Mouse (Mus musculus) small intestine, adult 2 months (tissue): ENCODE data around the gene Slc12a7. TPM values are rescaled to one million over a fixed set of nuclear protein-coding genes. Genes with fewer than 3 reads are reported as not detected.

Source experiments
- H3K27ac ChIP-seq: fragments of 200-500 bp; 2 replicates; pipeline ENCODE4 v1.5.1; 2012; ENCODE audit warnings: low read depth, low read length, control low read depth, inconsistent platforms; ENCODE audit not compliant: insufficient read depth
- H3K27me3 ChIP-seq: fragments of 200-500 bp; 2 replicates; pipeline ENCODE4 v1.6.1; 2012; ENCODE audit warnings: mild to moderate bottlenecking, moderate library complexity, low read length, inconsistent platforms; ENCODE audit not compliant: control insufficient read depth, insufficient read depth
- H3K36me3 ChIP-seq: fragments of 200-500 bp; 2 replicates; pipeline ENCODE4 v1.6.1; 2012; ENCODE audit warnings: mild to moderate bottlenecking, low read length, control low read depth, inconsistent platforms; ENCODE audit not compliant: control insufficient read depth, insufficient read depth
- H3K4me1 ChIP-seq: fragments of 200-500 bp; 2 replicates; pipeline ENCODE4 v1.6.1; 2012; ENCODE audit warnings: low read length, inconsistent platforms, mixed read lengths; ENCODE audit not compliant: control insufficient read depth, insufficient read depth, insufficient read length
- H3K4me3 ChIP-seq: fragments of 200-500 bp; 2 replicates; pipeline ENCODE4 v1.5.1; 2012; ENCODE audit warnings: low read depth, mild to moderate bottlenecking, control low read depth, inconsistent platforms, low read length, moderate library complexity
- CTCF ChIP-seq: fragments of 200-500 bp; IDR thresholded peaks from 2 replicates; pipeline ENCODE4 v1.5.1; 2012; ENCODE audit warnings: low read depth, mild to moderate bottlenecking, control low read depth, inconsistent platforms, low read length, moderate library complexity, mixed read lengths; ENCODE audit not compliant: insufficient replicate concordance, insufficient read length; ENCODE audit errors: extremely low read depth
- POLR2A ChIP-seq: fragments of 200-500 bp; IDR thresholded peaks from 2 replicates; pipeline ENCODE4 v1.6.1; 2012; ENCODE audit warnings: low read depth, mild to moderate bottlenecking, control low read depth, inconsistent platforms, low read length, moderate library complexity
- WGBS: fragments of 180-500 bp; shearing (Covaris S2); methylation state at CpG from one replicate; pipeline ENCODE4 v1.1.7; 2018; 5-methylcytosine and 5-hydroxymethylcytosine counted together
- polyA plus RNA-seq: library from polyadenylated mRNA; depleted of rRNA; stranded (reverse); fragments of >200 nt; gene quantifications from 2 replicates; pipeline ENCODE4 v1.2.3, GENCODE M21; 2012; rRNA removed

Gene Slc12a7
- 74.3 and 147 TPM in 2 replicates for polyA plus RNA-seq

- H3K27me3 ChIP-seq = no peaks in the 10 kb centered on the region
- 4% methylated on average over 48 of the region's 48 CpGs for WGBS
- peaks cover 3% of the 10 kb centered on the region; the same call in 1 of the 2 replicates for H3K36me3 ChIP-seq
- peak within 1 kb of the TSS; percentile 77 for H3K4me3 ChIP-seq
- H3K27ac ChIP-seq = peak within 1 kb of the TSS; percentile 95
- TF ChIP-seq CTCF (no peak), POLR2A (peak; percentile 82)
- H3K4me1 ChIP-seq = peaks cover 55% of the 10 kb centered on the region; the same call in 1 of the 2 replicates
These were observed at the start of gene Slc12a7 for GRCm38 (mm10) chr13:73732742-73733700. Gene Slc12a7, plus strand, starts transcription at chr13:73733094.

GRCm38 (mm10) chr13:73683682-73684081 lies 49.2 kb upstream of the Slc12a7 start:
- H3K27me3 ChIP-seq = no peaks in the 10 kb centered on the region
- no peak overlapping the region for H3K4me3 ChIP-seq
- peaks cover 70% of the 10 kb centered on the region for H3K36me3 ChIP-seq
- no peak overlapping the region for H3K27ac ChIP-seq
- H3K4me1 ChIP-seq = peaks cover 6% of the 10 kb centered on the region; the same call in 1 of the 2 replicates
- 79% methylated on average over 11 of the region's 11 CpGs for WGBS
- TF ChIP-seq CTCF = no peak
- no peak for TF ChIP-seq POLR2A

GRCm38 (mm10) chr13:73684412-73684811 lies 48.5 kb upstream of the Slc12a7 start:
- Histone ChIP-seq H3K4me1 (peaks cover 6% of the 10 kb centered on the region; the same call in 1 of the 2 replicates), H3K4me3 (no peak overlapping the region), H3K27ac (no peak overlapping the region), H3K27me3 (no peaks in the 10 kb centered on the region), H3K36me3 (peaks cover 77% of the 10 kb centered on the region)
- no peak for TF ChIP-seq CTCF
- no peak for TF ChIP-seq POLR2A
- WGBS = 63% methylated on average over 1 of the region's 1 CpGs

- peaks cover 3% of the 10 kb centered on the region; the same call in 1 of the 2 replicates for H3K4me1 ChIP-seq
- TF ChIP-seq CTCF (no peak), POLR2A (no peak)
- peaks cover 86% of the 10 kb centered on the region for H3K36me3 ChIP-seq
- H3K4me3 ChIP-seq = no peak overlapping the region
- no peaks in the 10 kb centered on the region for H3K27me3 ChIP-seq
- WGBS = 72% methylated on average over 6 of the region's 6 CpGs
- no peak overlapping the region for H3K27ac ChIP-seq
These were observed 47.4 kb upstream of the Slc12a7 start for GRCm38 (mm10) chr13:73685502-73685901.

GRCm38 (mm10) chr13:73687601-73688000 lies 45.3 kb upstream of the Slc12a7 start:
- Histone ChIP-seq H3K27me3 (no peaks in the 10 kb centered on the region), H3K4me1 (peaks cover 3% of the 10 kb centered on the region; the same call in 1 of the 2 replicates), H3K36me3 (peaks cover 87% of the 10 kb centered on the region), H3K27ac (no peak overlapping the region), H3K4me3 (no peak overlapping the region)
- 69% methylated on average over 3 of the region's 3 CpGs for WGBS
- TF ChIP-seq POLR2A (no peak), CTCF (no peak)

- TF ChIP-seq POLR2A (no peak), CTCF (no peak)
- peaks cover 85% of the 10 kb centered on the region for H3K36me3 ChIP-seq
- WGBS = 73% methylated on average over 4 of the region's 4 CpGs
- H3K27me3 ChIP-seq = no peaks in the 10 kb centered on the region
- peaks cover 11% of the 10 kb centered on the region; the same call in 1 of the 2 replicates for H3K4me1 ChIP-seq
- no peak overlapping the region for H3K27ac ChIP-seq
- H3K4me3 ChIP-seq = no peak overlapping the region
These were observed 44.0 kb upstream of the Slc12a7 start for GRCm38 (mm10) chr13:73688934-73689333.
